Mouse (Mus musculus): ENCODE measurements around the gene Gpbar1. TPM values are rescaled to one million over a fixed set of nuclear protein-coding genes. Genes with fewer than 3 reads are reported as not detected.

Gene Gpbar1
- total RNA-seq, 2 experiments from 2014 or later, result not detected

DNA sequence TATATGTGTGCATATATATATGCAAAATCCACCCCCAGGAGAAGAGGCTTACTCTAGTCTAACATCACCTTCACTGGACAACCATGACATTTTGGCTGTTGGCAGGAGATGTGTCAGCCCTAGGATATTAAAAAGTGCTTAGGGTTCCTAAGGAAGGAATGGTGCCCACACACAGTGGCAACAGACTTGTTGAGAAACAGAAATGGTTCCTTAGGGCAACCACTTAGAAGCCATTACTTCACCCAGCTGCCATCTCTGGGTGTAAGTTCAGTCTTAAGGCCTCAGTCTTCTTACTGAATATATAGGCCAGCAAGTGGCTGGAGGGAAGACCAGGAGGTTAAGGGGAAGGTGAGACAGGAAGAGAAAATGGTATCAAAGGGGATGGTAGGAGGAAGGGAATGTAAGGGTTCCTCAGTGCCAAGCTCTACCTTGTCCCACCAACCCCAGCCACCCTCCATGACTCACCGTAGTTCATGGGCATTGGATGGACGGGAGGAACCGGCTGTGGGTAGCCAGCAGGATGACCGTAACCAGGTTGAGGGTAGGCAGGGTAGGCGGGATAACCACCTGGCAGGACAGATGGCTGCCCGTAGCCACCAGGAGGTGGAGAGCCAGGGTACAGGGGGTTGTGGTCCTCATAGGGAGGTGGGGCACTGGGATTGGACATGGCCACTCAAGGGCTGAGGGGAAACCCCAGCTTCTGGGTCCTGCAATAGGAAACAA, 16.5 kb downstream of the Gpbar1 start:
- no peak for DNase-seq (ENCODE audit: low spot score)

GRCm38 (mm10) chr1:74295456-74296171, 17.3 kb downstream of the Gpbar1 start:
- peak; percentile 97 for DNase-seq (ENCODE audit: low spot score)

GRCm38 (mm10) chr1:74296477-74296876, 18.1 kb downstream of the Gpbar1 start:
- DNase-seq (ENCODE audit: low spot score), result peak; percentile 47

DNA sequence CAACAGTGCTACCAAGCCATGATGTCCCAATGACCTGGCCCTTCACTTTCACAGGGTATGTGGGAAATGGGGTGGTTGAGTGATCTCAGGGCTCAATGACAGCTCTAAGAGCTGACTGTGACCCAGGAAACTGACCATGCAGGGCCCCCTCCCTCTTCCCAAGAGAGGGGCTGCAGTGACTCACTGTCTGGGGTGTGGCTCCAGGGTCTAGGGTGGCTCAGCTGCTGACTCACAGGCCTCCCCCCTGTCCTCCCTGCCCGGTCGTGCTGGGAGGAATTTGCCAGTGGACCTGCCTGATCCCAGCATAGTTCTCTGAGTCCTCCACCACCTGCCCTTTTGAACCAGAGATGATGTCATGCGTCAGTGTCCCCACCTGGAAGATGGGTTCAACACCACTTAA, 18.9 kb downstream of the Gpbar1 start:
- DNase-seq (ENCODE audit: low spot score), result peak; percentile 65

GRCm38 (mm10) chr1:74298157-74298750, 19.9 kb downstream of the Gpbar1 start:
- no peak for DNase-seq (ENCODE audit: low spot score)

DNA sequence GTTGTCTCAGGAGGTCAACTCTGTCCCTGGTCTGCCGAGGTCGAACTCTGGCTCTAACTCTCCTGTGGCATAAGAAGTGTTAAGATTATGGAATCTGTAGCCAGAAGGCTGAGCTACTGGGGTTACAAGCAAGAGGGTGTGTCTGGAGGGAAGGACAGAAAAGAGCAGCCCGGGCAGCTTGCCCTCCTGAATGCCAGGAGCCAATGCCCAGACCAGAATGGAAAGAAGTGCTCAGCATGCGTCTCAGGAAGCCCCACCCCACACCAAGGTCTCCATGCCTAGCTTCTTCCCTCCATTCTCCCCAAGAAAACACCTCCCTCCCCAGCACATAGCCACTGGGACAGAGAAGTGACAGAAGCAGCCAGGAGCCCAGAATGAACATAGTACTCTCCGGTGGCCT, 20.6 kb downstream of the Gpbar1 start:
- peak; percentile 85 for DNase-seq (ENCODE audit: low spot score)

DNA sequence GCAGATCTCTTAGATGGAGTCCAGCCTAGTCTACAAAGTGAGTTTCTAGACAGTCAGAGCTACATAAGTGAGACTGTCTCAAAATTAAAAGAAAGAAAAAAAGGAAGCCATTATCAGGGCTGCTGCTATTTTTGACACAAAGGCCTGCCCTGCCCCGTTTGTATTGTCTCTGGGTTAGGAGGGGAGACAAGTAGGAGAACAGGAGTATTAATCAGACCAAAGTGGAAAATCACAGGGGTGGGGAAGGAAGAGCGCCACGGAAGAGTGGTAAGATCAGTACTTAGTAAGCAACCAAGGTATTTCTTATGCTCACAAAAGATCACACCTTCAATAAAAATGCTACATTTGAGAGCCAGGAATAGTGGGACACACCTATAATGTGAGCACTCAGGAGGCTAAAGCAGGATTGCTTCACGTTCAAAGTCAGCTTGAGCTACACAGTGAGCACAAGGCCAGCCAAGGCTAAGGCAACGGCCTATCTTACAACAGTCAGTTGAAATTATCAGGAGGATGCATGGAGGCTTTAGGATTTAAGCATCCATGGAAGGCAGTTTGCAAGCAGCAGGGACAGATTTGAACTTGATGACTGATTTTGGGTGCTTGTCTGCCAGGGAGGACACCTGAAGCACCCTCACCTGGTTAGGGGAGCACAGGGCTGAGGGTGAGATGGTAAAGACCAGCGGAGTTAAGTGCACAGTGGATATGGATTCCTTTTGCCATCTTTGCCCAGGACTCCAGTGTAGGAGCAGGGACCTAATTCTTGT, 22.2 kb downstream of the Gpbar1 start:
- no peak for DNase-seq (ENCODE audit: low spot score)

DNA sequence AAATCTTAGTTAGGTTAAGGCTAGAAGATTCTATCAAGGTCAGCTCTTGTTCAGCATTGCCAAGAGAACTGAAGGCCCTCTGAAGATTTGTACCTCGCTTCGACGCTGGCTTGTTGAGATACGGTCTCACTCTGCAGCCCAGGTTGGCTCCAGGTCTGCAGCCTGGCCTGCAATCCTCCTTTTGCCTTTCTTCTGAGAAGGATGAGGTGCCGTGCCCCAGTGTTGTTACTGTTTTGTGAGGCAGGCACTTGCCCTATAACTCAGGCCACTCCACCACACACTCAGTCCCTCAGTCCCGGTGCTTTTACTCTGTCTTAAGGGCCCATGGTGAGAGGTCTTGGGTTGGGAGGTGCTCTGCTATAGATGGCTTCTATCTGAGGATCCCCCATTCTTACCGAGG, 23.9 kb downstream of the Gpbar1 start:
- DNase-seq (ENCODE audit: low spot score), result no peak

GRCm38 (mm10) chr1:74302835-74303234, 24.5 kb downstream of the Gpbar1 start:
- DNase-seq (ENCODE audit: low spot score), result no peak

- peak; percentile 82 for DNase-seq (ENCODE audit: low spot score)
Measured at GRCm38 (mm10) chr1:74303509-74304338, 25.4 kb downstream of the Gpbar1 start.

GRCm38 (mm10) chr1:74304339-74304790, 26.0 kb downstream of the Gpbar1 start:
- no peak for DNase-seq (ENCODE audit: low spot score)

GRCm38 (mm10) chr1:74304946-74305345, 26.6 kb downstream of the Gpbar1 start:
- DNase-seq (ENCODE audit: low spot score), result no peak

GRCm38 (mm10) chr1:74305522-74305921, 27.2 kb downstream of the Gpbar1 start, which contains the start of gene Tmbim1:
Gene Tmbim1 (minus strand): TSS chr1:74305622.
- no peak for DNase-seq (ENCODE audit: low spot score)

DNA sequence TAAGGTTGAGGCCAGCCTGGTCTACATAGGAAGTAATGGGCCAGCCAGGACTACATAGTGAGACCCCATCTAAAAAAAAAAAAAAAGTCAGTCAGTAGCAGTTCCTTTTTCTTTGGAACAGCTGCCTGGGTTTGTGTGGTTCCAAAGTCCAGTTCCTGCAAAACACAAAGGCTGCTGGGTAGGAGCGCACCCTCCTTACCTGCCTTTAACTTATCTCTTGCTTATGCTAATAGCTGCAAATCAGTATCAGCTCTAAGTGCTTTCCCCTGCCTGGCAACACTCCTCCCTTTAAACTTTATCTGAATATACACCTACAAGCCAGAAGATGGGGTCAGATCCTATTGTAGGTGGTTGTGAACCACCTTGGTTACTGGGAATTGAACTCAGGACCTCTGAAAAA, 28.8 kb downstream of the Gpbar1 start:
- DNase-seq (ENCODE audit: low spot score), result no peak

- DNase-seq (ENCODE audit: low spot score), result no peak
Measured at GRCm38 (mm10) chr1:74308001-74308964, 29.9 kb downstream of the Gpbar1 start.

- no peak for DNase-seq (ENCODE audit: low spot score)
Measured at GRCm38 (mm10) chr1:74309767-74310166, 31.4 kb downstream of the Gpbar1 start.

- DNase-seq (ENCODE audit: low spot score), result peak; percentile 83
Measured at GRCm38 (mm10) chr1:74313049-74313692, 34.8 kb downstream of the Gpbar1 start.

GRCm38 (mm10) chr1:74314796-74315195, 36.4 kb downstream of the Gpbar1 start:
- no peak for DNase-seq (ENCODE audit: low spot score)

All from gastrocnemius, adult 18-20 months (tissue).